Mouse (Mus musculus): ENCODE data around the gene Aspdh.

DNA sequence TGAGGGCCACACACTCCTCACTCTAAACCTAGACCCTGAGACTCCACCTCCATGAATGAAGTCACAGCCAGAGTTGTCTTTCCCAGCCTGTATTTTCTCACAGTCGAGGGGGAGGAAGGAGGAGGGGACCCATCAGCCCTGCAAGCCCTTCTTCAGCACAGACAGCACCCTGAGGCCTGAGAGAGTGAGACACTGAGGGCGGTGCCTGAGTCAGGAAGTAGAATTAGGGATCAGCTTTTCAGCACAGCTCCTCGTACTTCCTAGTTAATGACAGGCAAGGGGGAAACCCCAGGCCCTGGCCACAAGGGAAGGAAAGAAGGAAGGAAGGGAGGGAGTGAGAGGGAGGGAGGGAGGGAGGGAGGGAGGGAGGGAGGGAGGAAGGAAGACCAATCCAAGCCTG, 11.9 kb upstream of the Aspdh start:
- TF ChIP-seq CTCF (IDR thresholded peaks at IDR 0.05; ENCODE audit: insufficient read depth, low read length): no peak
- no peak for TF ChIP-seq POLR2A (IDR thresholded peaks at IDR 0.05; ENCODE audit: borderline replicate concordance, extremely low read depth, low read depth, low read length)
